Comparison of ENCODE assay signal across 8 mouse cellular contexts in genomic region chr6:84588895-84589652, GRCm38 (mm10). TPM values are rescaled to one million over a fixed set of nuclear protein-coding genes. Genes with fewer than 3 reads are reported as not detected.
DNase-seq lines count a peak whose midpoint lies in the region; ATAC-seq and TF ChIP-seq lines count a peak whose summit lies in the region.

No protein-coding gene starts in this region.

- no peak for DNase-seq in spleen, adult 2 months (ENCODE audit: low read depth in 1 of 2, low spot score in 2 of 2)
- no peak for DNase-seq in spleen, postnatal 36 days (ENCODE audit: low spot score in 2 of 2)
- peak; percentile 69 for DNase-seq in embryo, embryonic 9.5 days (ENCODE audit: extremely low spot score)
- peak; percentile 42 to 52 for DNase-seq in heart, postnatal 10 days
- peak; percentile 68 to 70 for DNase-seq in kidney, postnatal 4 days
- DNase-seq in c-Kit-positive CD71-positive TER-119-positive erythroid progenitor cells, embryonic 14.5 days (ENCODE audit: low spot score): no peak

- no peaks in the 10 kb centered on the region; the same call in 1 of the 2 replicates for H3K4me1 ChIP-seq in spleen, adult 2 months (ENCODE audit: control insufficient read depth, insufficient read depth, insufficient read length)
- peaks cover 65% of the 10 kb centered on the region for H3K4me1 ChIP-seq in midbrain, embryonic 12.5 days

- H3K4me2 ChIP-seq in midbrain, embryonic 12.5 days (replicated peaks): peak overlapping the region; percentile 87

- 4% methylated on average over 44 of the region's 54 CpGs for WGBS in spleen, adult 2 months
- under 1% methylated on average over 50 of the region's 54 CpGs for WGBS in midbrain, embryonic 12.5 days

- H3K27me3 ChIP-seq in spleen, adult 2 months (ENCODE audit: control insufficient read depth, insufficient read depth, low read length): peaks cover 26% of the 10 kb centered on the region
- H3K27me3 ChIP-seq in midbrain, embryonic 12.5 days: peaks cover 95% of the 10 kb centered on the region

- H3K9ac ChIP-seq in midbrain, embryonic 12.5 days (replicated peaks): peak overlapping the region; percentile 46; the same call in 1 of the 2 replicates

- H3K27ac ChIP-seq in spleen, adult 2 months (ENCODE audit: insufficient read depth, low read length): no peak overlapping the region
- H3K27ac ChIP-seq in midbrain, embryonic 12.5 days (replicated peaks): no peak overlapping the region

- H3K9me3 ChIP-seq in midbrain, embryonic 12.5 days: no peaks in the 10 kb centered on the region

- no peak for TF ChIP-seq POLR2A in spleen, adult 2 months (IDR thresholded peaks at IDR 0.05; ENCODE audit: low read depth, low read length)

- no peaks in the 10 kb centered on the region for H3K36me3 ChIP-seq in spleen, adult 2 months (ENCODE audit: control insufficient read depth, insufficient read depth, low read length)
- H3K36me3 ChIP-seq in midbrain, embryonic 12.5 days: no peaks in the 10 kb centered on the region

- ATAC-seq in midbrain, embryonic 12.5 days (ENCODE audit: low FRiP score, low read depth): peak; percentile 31; the same call in 1 of the 2 replicates
- ATAC-seq in activated CD4-positive, CD25-positive, alpha-beta regulatory T cell, adult 4 months: no peak

- TF ChIP-seq CTCF in spleen, adult 2 months (IDR thresholded peaks at IDR 0.05; ENCODE audit: extremely low read depth, insufficient read depth, insufficient read length, insufficient replicate concordance): no peak

- H3K4me3 ChIP-seq in spleen, adult 2 months (ENCODE audit: extremely low read depth, insufficient read depth, insufficient read length): peak overlapping the region; percentile 21; the same call in 1 of the 2 replicates
- peak overlapping the region; percentile 49 for H3K4me3 ChIP-seq in midbrain, embryonic 12.5 days

- intact Hi-C loops in heart, postnatal 10 days (cut with DNase I): no loop called here

RNA-seq across cellular contexts. Expression of gene Cyp26b1, which starts 4.6 kb away (rescaled TPM):
- polyA plus RNA-seq in spleen, adult 2 months (2012; rRNA removed): 0.76 and 1.4 TPM in 2 replicates
- 1 to 10 TPM; 1.8 to 2.0 TPM for total RNA-seq in heart, postnatal 10 days (2021)
- 7.7 and 14.1 TPM in 2 replicates for polyA plus RNA-seq in midbrain, embryonic 12.5 days (2016; fragmentation: Nextera tagmentation; extraction: Ambion mirVana)
- polyA plus RNA-seq in activated CD4-positive, CD25-positive, alpha-beta regulatory T cell, adult 4 months (2017; shearing (Covaris generic)): under 1 TPM in 1 of 2 experiments, not detected in 1; 0.52 TPM

Comparison
In these comparisons a context has a peak if more than half of its experiments do, and no peak if none do; other contexts are left out.
1. DNase-seq: peak in embryo, embryonic 9.5 days (single experiment), heart, postnatal 10 days (2 of 2) and kidney, postnatal 4 days (2 of 2); none in spleen, adult 2 months (0 of 2), spleen, postnatal 36 days (0 of 2) and c-Kit-positive CD71-positive TER-119-positive erythroid progenitor cells, embryonic 14.5 days (single experiment).